Mouse (Mus musculus) layer of hippocampus, adult 11-12 months (tissue): ENCODE measurements around the gene Tmem213.

Experiments
- DNase-seq: peaks from one replicate; pipeline ENCODE4 v3.0.0; 2022; ENCODE audit warnings: low spot score

Gene Tmem213

GRCm38 (mm10) chr6:38157925-38158324 is 48.9 kb downstream of the Tmem213 start:
- DNase-seq: no peak

GRCm38 (mm10) chr6:38159576-38159975 is 50.5 kb downstream of the Tmem213 start:
- DNase-seq: no peak

GRCm38 (mm10) chr6:38160102-38160501 is 51.0 kb downstream of the Tmem213 start:
- DNase-seq: peak; percentile 94

GRCm38 (mm10) chr6:38160556-38160955 is 51.5 kb downstream of the Tmem213 start:
- DNase-seq: no peak

GRCm38 (mm10) chr6:38162825-38163504 is 53.9 kb downstream of the Tmem213 start:
- DNase-seq: no peak

- no peak for DNase-seq
Observed at GRCm38 (mm10) chr6:38164705-38165104, 55.6 kb downstream of the Tmem213 start.

GRCm38 (mm10) chr6:38165385-38165784 is 56.3 kb downstream of the Tmem213 start:
- DNase-seq: no peak
